Mouse (Mus musculus) spleen, postnatal 36 days (tissue): ENCODE data around the gene Cdk5r1.

Experiments used
- DNase-seq, 2 experiments: peaks; one replicate each; pipeline ENCODE4 v3.0.0; 2022; ENCODE audit warnings: low spot score in 2 of 2, mixed read lengths in 1 of 2

The Cdk5r1 gene

GRCm38 (mm10) chr11:80503281-80503680 lies 26.5 kb downstream of the Cdk5r1 start:
- DNase-seq: no peak

GRCm38 (mm10) chr11:80503726-80504452 lies 27.1 kb downstream of the Cdk5r1 start:
- DNase-seq: peak; percentile 38 to 42

- no peak for DNase-seq
Observed at GRCm38 (mm10) chr11:80504519-80505385, 27.9 kb downstream of the Cdk5r1 start.

GRCm38 (mm10) chr11:80505581-80505980 lies 28.8 kb downstream of the Cdk5r1 start:
- DNase-seq: no peak

- DNase-seq: no peak
Observed at GRCm38 (mm10) chr11:80506483-80506882, 29.7 kb downstream of the Cdk5r1 start.

- DNase-seq: peak in 1 of 2 experiments; percentile 27
Observed at GRCm38 (mm10) chr11:80507791-80508190, 31.0 kb downstream of the Cdk5r1 start.

- DNase-seq: peak; percentile 84 to 86
Observed at GRCm38 (mm10) chr11:80508361-80509175, 31.7 kb downstream of the Cdk5r1 start.

GRCm38 (mm10) chr11:80509176-80509506 lies 32.3 kb downstream of the Cdk5r1 start:
- DNase-seq: no peak

- DNase-seq: no peak
Observed at GRCm38 (mm10) chr11:80510124-80510523, 33.3 kb downstream of the Cdk5r1 start.

- peak; percentile 43 to 44 for DNase-seq
Observed at GRCm38 (mm10) chr11:80512313-80513056, 35.7 kb downstream of the Cdk5r1 start.

GRCm38 (mm10) chr11:80513796-80514195 lies 37.0 kb downstream of the Cdk5r1 start:
- no peak for DNase-seq

- no peak for DNase-seq
Observed at GRCm38 (mm10) chr11:80515346-80515745, 38.5 kb downstream of the Cdk5r1 start.

- no peak for DNase-seq
Observed at GRCm38 (mm10) chr11:80515895-80516294, 39.1 kb downstream of the Cdk5r1 start.

GRCm38 (mm10) chr11:80518421-80519367 lies 41.9 kb downstream of the Cdk5r1 start:
- DNase-seq: no peak

- no peak for DNase-seq
Observed at GRCm38 (mm10) chr11:80521148-80521547, 44.3 kb downstream of the Cdk5r1 start.

- no peak for DNase-seq
Observed at GRCm38 (mm10) chr11:80522852-80523251, 46.0 kb downstream of the Cdk5r1 start.

- no peak for DNase-seq
Observed at GRCm38 (mm10) chr11:80523410-80523809, 46.6 kb downstream of the Cdk5r1 start.

GRCm38 (mm10) chr11:80524213-80524612 lies 47.4 kb downstream of the Cdk5r1 start:
- DNase-seq: no peak

- DNase-seq: no peak
Observed at GRCm38 (mm10) chr11:80527697-80528096, 50.9 kb downstream of the Cdk5r1 start.

- DNase-seq: no peak
Observed at GRCm38 (mm10) chr11:80529149-80529548, 52.3 kb downstream of the Cdk5r1 start.
